Mouse (Mus musculus): Measurements from ENCODE around the gene Sart3. TPM values are rescaled to one million over a fixed set of nuclear protein-coding genes. Genes with fewer than 3 reads are reported as not detected.
"Not testable (repeated sequence)": the region's sequence is repeated elsewhere in the genome, so short reads cannot be mapped to it uniquely, and the experiment has no call there.

Sart3 gene
- polyA plus RNA-seq (2015; fragmentation: Nextera tagmentation; extraction: Ambion mirVana), result 32.0 and 34.5 TPM in 2 replicates

- WGBS, result 0% methylated on average over 49 of the region's 49 CpGs
- H3K4me1 ChIP-seq, result peaks cover 29% of the 10 kb centered on the region
- H3K27ac ChIP-seq (replicated peaks), result peak within 1 kb of the TSS; percentile 94
- H3K27me3 ChIP-seq (replicated peaks), result no peaks in the 10 kb centered on the region
- H3K9ac ChIP-seq, result peak within 1 kb of the TSS; percentile 94
- peak; percentile 86 for ATAC-seq (ENCODE audit: extremely low read depth, insufficient number of reproducible peaks, low FRiP score, low TSS enrichment)
- peak within 1 kb of the TSS; percentile 100 for H3K4me3 ChIP-seq
- H3K36me3 ChIP-seq, result peaks cover 53% of the 10 kb centered on the region
- peak within 1 kb of the TSS; percentile 99 for H3K4me2 ChIP-seq
- H3K9me3 ChIP-seq, result no peaks in the 10 kb centered on the region
Measured at GRCm38 (mm10) chr5:113772450-113772895, at the start of gene Sart3, which contains the start of gene Iscu. TSS of gene Sart3 (minus strand) at chr5:113772510. TSS of gene Iscu (plus strand) at chr5:113772748.

GRCm38 (mm10) chr5:113818572-113818971 lies 46.3 kb upstream of the Sart3 start:
- ATAC-seq (ENCODE audit: extremely low read depth, insufficient number of reproducible peaks, low FRiP score, low TSS enrichment), result no peak
- no peaks in the 10 kb centered on the region for H3K36me3 ChIP-seq
- peaks cover 35% of the 10 kb centered on the region for H3K27me3 ChIP-seq (replicated peaks)
- 68% methylated on average over 14 of the region's 14 CpGs for WGBS
- H3K4me1 ChIP-seq, result peaks cover 8% of the 10 kb centered on the region
- no peak overlapping the region for H3K4me3 ChIP-seq
- no peak overlapping the region for H3K27ac ChIP-seq (replicated peaks)
- no peaks in the 10 kb centered on the region for H3K9me3 ChIP-seq
- H3K4me2 ChIP-seq, result no peak overlapping the region
- H3K9ac ChIP-seq, result no peak overlapping the region

- Histone ChIP-seq H3K4me2 (peak overlapping the region; percentile 33; the same call in 1 of the 2 replicates), H3K4me3 (no peak overlapping the region), H3K36me3 (no peaks in the 10 kb centered on the region), H3K9me3 (peaks cover 7% of the 10 kb centered on the region; the same call in 1 of the 2 replicates), H3K4me1 (peaks cover 8% of the 10 kb centered on the region), H3K27me3 (replicated peaks) (peaks cover 38% of the 10 kb centered on the region), H3K27ac (replicated peaks) (no peak overlapping the region), H3K9ac (peak overlapping the region; percentile 28; the same call in 1 of the 2 replicates)
- 15% methylated on average over 15 of the region's 15 CpGs for WGBS
- ATAC-seq (ENCODE audit: extremely low read depth, insufficient number of reproducible peaks, low FRiP score, low TSS enrichment), result no peak
Measured at GRCm38 (mm10) chr5:113815638-113816152, 43.4 kb upstream of the Sart3 start.

GRCm38 (mm10) chr5:113815041-113815389 lies 42.7 kb upstream of the Sart3 start:
- Histone ChIP-seq H3K27ac (replicated peaks) (no peak overlapping the region), H3K36me3 (no peaks in the 10 kb centered on the region), H3K4me1 (peaks cover 8% of the 10 kb centered on the region), H3K27me3 (replicated peaks) (peaks cover 38% of the 10 kb centered on the region), H3K9me3 (peaks cover 8% of the 10 kb centered on the region; the same call in 1 of the 2 replicates), H3K9ac (no peak overlapping the region), H3K4me2 (no peak overlapping the region), H3K4me3 (no peak overlapping the region)
- ATAC-seq (ENCODE audit: extremely low read depth, insufficient number of reproducible peaks, low FRiP score, low TSS enrichment), result no peak
- WGBS, result 48% methylated on average over 11 of the region's 11 CpGs

GRCm38 (mm10) chr5:113814111-113815040 lies 42.1 kb upstream of the Sart3 start:
- H3K27ac ChIP-seq (replicated peaks), result no peak overlapping the region
- H3K4me2 ChIP-seq, result no peak overlapping the region
- H3K9me3 ChIP-seq, result peaks cover 8% of the 10 kb centered on the region; the same call in 1 of the 2 replicates
- no peak for ATAC-seq (ENCODE audit: extremely low read depth, insufficient number of reproducible peaks, low FRiP score, low TSS enrichment)
- H3K4me1 ChIP-seq, result peaks cover 8% of the 10 kb centered on the region
- no peak overlapping the region for H3K4me3 ChIP-seq
- peaks cover 37% of the 10 kb centered on the region for H3K27me3 ChIP-seq (replicated peaks)
- H3K36me3 ChIP-seq, result no peaks in the 10 kb centered on the region
- 27% methylated on average over 27 of the region's 27 CpGs for WGBS
- no peak overlapping the region for H3K9ac ChIP-seq

- ATAC-seq (ENCODE audit: extremely low read depth, insufficient number of reproducible peaks, low FRiP score, low TSS enrichment), result no peak
- H3K9ac ChIP-seq, result no peak overlapping the region
- peaks cover 30% of the 10 kb centered on the region for H3K27me3 ChIP-seq (replicated peaks)
- H3K4me3 ChIP-seq, result no peak overlapping the region
- no peak overlapping the region for H3K4me2 ChIP-seq
- no peaks in the 10 kb centered on the region for H3K36me3 ChIP-seq
- H3K27ac ChIP-seq (replicated peaks), result no peak overlapping the region
- peaks cover 8% of the 10 kb centered on the region for H3K4me1 ChIP-seq
- WGBS, result 17% methylated on average over 9 of the region's 9 CpGs
- H3K9me3 ChIP-seq, result peaks cover 8% of the 10 kb centered on the region; the same call in 1 of the 2 replicates
Measured at GRCm38 (mm10) chr5:113813608-113814007, 41.3 kb upstream of the Sart3 start.

- Histone ChIP-seq H3K36me3 (no peaks in the 10 kb centered on the region), H3K27ac (replicated peaks) (no peak overlapping the region), H3K4me2 (no peak overlapping the region), H3K4me1 (peaks cover 18% of the 10 kb centered on the region), H3K9ac (no peak overlapping the region), H3K27me3 (replicated peaks) (peaks cover 30% of the 10 kb centered on the region), H3K9me3 (peaks cover 8% of the 10 kb centered on the region; the same call in 1 of the 2 replicates), H3K4me3 (no peak overlapping the region)
- WGBS, result 88% methylated on average over 2 of the region's 2 CpGs
- no peak for ATAC-seq (ENCODE audit: extremely low read depth, insufficient number of reproducible peaks, low FRiP score, low TSS enrichment)
Measured at GRCm38 (mm10) chr5:113812638-113813037, 40.3 kb upstream of the Sart3 start.

- Histone ChIP-seq H3K4me1 (peaks cover 19% of the 10 kb centered on the region), H3K27me3 (replicated peaks) (peaks cover 30% of the 10 kb centered on the region)
- H3K4me3 ChIP-seq; H3K4me2 ChIP-seq; H3K27ac ChIP-seq (replicated peaks); ATAC-seq (ENCODE audit: extremely low read depth, insufficient number of reproducible peaks, low FRiP score, low TSS enrichment); H3K9ac ChIP-seq; H3K9me3 ChIP-seq; H3K36me3 ChIP-seq: not testable (repeated sequence)
- WGBS, result 17% methylated on average over 11 of the region's 12 CpGs
Measured at GRCm38 (mm10) chr5:113811824-113812420, 39.6 kb upstream of the Sart3 start.

GRCm38 (mm10) chr5:113810111-113810510 lies 37.8 kb upstream of the Sart3 start:
- Histone ChIP-seq H3K4me2 (no peak overlapping the region), H3K27me3 (replicated peaks) (peaks cover 22% of the 10 kb centered on the region), H3K27ac (replicated peaks) (no peak overlapping the region), H3K9me3 (peaks cover 8% of the 10 kb centered on the region; the same call in 1 of the 2 replicates), H3K9ac (no peak overlapping the region), H3K4me1 (peaks cover 11% of the 10 kb centered on the region), H3K36me3 (no peaks in the 10 kb centered on the region), H3K4me3 (no peak overlapping the region)
- 82% methylated on average over 4 of the region's 4 CpGs for WGBS
- ATAC-seq (ENCODE audit: extremely low read depth, insufficient number of reproducible peaks, low FRiP score, low TSS enrichment), result no peak

- Histone ChIP-seq H3K9ac (0 out of 2 replicates have a peak overlapping the region, but pooled peaks have one; percentile 33), H3K9me3 (peaks cover 8% of the 10 kb centered on the region; the same call in 1 of the 2 replicates), H3K4me2 (no peak overlapping the region), H3K27ac (replicated peaks) (no peak overlapping the region), H3K27me3 (replicated peaks) (peaks cover 8% of the 10 kb centered on the region; the same call in 1 of the 2 replicates), H3K4me1 (peaks cover 11% of the 10 kb centered on the region), H3K36me3 (no peaks in the 10 kb centered on the region), H3K4me3 (no peak overlapping the region)
- peak; percentile 18; the same call in 1 of the 2 replicates for ATAC-seq (ENCODE audit: extremely low read depth, insufficient number of reproducible peaks, low FRiP score, low TSS enrichment)
- 29% methylated on average over 2 of the region's 2 CpGs for WGBS
Measured at GRCm38 (mm10) chr5:113808177-113808576, 35.9 kb upstream of the Sart3 start.

GRCm38 (mm10) chr5:113807712-113808111 lies 35.4 kb upstream of the Sart3 start:
- Histone ChIP-seq H3K4me2 (no peak overlapping the region), H3K27me3 (replicated peaks) (peaks cover 5% of the 10 kb centered on the region; the same call in 1 of the 2 replicates), H3K4me3 (no peak overlapping the region), H3K27ac (replicated peaks) (0 out of 2 replicates have a peak overlapping the region, but pooled peaks have one; percentile 24), H3K4me1 (peaks cover 11% of the 10 kb centered on the region), H3K9me3 (peaks cover 8% of the 10 kb centered on the region; the same call in 1 of the 2 replicates), H3K36me3 (no peaks in the 10 kb centered on the region), H3K9ac (0 out of 2 replicates have a peak overlapping the region, but pooled peaks have one; percentile 33)
- 39% methylated on average over 9 of the region's 9 CpGs for WGBS
- no peak for ATAC-seq (ENCODE audit: extremely low read depth, insufficient number of reproducible peaks, low FRiP score, low TSS enrichment)

Data from heart, embryonic 13.5 days (tissue).